Mouse (Mus musculus): ENCODE data around the gene Helb. TPM values are rescaled to one million over a fixed set of nuclear protein-coding genes. Genes with fewer than 3 reads are reported as not detected.

Gene Helb
- polyA plus RNA-seq, 1 experiment from 2014 or later, result 3.3 TPM

Other genes with a start within 250 kb of the Helb start
- 85.4 and 102 TPM in 2 replicates for gene Tmbim4, start 88.6 kb upstream of the Helb start, polyA plus RNA-seq (2014; fragmentation: Nextera tagmentation; extraction: Ambion mirVana)
- gene Irak3, start 89.1 kb upstream of the Helb start, polyA plus RNA-seq (2014; fragmentation: Nextera tagmentation; extraction: Ambion mirVana), result 0.27 and 0.52 TPM in 2 replicates
- gene Llph, start 114.1 kb upstream of the Helb start, polyA plus RNA-seq (2014; fragmentation: Nextera tagmentation; extraction: Ambion mirVana), result 41.6 and 44.1 TPM in 2 replicates